Mouse (Mus musculus): Measurements from ENCODE around the gene Junb. TPM values are rescaled to one million over a fixed set of nuclear protein-coding genes. Genes with fewer than 3 reads are reported as not detected.

Junb gene
- total RNA-seq (2022), result 100 to 1,000 TPM in 1 of 4 experiments, 10 to 100 TPM in 3; 39.9 to 211 (median 52.4) TPM

DNA sequence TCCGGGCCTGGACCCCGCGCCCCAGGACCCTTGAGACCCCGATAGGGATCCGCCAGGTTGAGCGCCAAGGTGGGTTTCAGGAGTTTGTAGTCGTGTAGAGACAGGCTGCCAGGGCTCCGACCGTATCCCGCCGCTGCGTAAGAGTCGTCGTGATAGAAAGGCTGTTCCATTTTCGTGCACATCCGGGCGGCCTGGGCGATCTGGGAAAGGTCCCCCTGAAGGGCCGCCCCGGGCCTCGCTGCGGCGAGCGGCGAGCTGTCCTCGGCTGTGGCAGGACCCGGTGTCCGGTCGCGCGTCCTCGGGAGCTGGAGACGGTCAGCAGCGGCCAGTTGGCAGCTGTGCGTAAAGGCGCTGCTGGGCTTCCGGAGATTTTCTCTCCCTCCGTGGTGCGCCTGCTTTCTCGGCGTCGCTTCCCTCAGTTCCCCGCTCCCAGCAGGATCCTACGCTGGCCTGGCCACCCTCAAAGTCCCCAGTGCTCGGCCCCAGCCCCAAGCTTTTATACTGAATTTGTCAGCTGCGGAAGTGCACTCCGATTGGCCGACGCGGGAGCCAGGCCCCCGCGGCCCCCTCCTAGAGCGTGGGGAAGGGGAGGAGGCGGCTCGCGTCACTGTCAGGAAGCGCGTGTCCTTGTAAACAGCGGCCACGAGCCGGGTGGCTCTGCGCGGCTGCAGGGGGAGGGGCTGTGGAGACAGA, at the start of gene Junb:
TSS of gene Junb (minus strand) at position 471 of the 693 bp plus-strand sequence.
- peak; percentile 98 for DNase-seq

DNA sequence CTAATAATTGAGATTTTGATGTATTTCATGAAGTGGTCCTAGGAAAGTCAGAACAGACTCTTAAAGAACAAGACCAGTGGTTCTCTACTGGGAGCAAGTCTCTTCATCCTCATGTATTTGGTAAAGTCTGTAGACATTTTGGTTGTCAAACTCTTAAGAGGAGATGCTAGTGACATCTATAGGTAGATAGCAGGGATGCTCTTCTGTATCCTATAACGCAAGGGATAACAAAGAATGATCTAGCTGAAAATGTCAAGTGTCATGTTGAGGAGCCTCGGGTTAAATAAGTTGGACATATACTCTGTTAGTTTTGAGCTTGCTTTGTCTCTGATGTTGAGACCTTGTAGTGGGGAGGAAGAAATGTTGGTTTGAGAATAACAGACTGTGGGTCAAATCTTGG, 49.4 kb upstream of the Junb start:
- DNase-seq, result no peak

DNA sequence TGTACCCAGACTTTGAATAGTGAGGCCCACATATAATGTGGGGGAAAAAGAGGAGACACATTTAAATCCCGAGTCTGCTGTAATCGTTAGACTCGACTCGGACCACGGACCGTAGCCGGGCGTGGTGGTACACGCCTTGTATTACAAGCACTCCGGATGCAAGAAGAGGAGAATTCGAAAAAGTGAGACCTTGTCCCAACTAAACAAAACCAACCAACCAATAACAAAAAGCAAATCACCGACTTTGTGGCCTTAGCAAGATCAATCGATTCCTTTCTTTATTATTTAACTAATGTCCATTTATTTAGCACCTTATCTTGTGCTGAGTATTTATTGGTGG, 49.0 kb upstream of the Junb start:
- DNase-seq, result no peak

DNA sequence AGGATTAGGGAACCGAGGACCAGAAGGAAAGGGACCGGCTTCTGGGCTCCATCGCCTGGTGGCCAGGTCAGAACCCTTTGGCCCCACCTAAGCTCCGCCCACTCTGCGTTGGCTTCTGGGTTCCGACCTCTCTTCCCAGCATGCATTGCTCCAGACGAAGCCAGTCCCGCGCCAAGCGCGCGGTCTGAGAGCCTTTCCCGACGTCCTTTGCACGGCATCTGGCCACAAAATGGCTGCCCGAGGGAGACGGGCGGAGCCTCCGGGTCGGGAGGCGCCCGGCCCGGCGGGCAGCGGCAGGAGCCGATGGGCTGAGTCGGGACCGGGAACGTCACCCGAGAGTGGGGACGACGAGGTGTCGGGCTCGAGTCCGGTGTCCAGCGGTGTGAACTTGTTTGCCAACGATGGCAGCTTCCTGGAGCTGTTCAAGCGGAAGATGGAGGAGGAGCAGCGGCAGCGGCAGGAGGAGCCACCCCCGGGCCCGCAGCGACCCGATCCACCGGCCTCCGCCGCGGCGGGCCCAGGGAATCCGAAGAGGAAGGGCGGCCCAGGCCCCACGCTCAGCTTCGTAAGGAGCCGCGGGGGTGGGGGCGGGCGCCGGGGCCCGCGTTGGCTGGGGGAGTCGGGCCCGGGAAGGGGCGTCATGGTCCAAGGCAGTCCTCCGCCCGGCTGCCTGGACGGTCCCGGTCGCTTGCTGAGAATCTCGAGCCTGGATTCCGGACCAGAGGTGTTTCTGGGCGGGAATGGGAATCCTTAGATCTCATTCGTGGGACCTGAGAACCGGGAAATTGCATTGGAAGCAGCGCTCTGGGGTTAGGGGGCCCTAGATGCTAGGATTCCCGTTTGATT, 48.4 kb upstream of the Junb start, which contains the start of gene Trir:
TSS of gene Trir (plus strand) at position 154 of the 846 bp plus-strand sequence.
- peak; percentile 96 for DNase-seq

DNA sequence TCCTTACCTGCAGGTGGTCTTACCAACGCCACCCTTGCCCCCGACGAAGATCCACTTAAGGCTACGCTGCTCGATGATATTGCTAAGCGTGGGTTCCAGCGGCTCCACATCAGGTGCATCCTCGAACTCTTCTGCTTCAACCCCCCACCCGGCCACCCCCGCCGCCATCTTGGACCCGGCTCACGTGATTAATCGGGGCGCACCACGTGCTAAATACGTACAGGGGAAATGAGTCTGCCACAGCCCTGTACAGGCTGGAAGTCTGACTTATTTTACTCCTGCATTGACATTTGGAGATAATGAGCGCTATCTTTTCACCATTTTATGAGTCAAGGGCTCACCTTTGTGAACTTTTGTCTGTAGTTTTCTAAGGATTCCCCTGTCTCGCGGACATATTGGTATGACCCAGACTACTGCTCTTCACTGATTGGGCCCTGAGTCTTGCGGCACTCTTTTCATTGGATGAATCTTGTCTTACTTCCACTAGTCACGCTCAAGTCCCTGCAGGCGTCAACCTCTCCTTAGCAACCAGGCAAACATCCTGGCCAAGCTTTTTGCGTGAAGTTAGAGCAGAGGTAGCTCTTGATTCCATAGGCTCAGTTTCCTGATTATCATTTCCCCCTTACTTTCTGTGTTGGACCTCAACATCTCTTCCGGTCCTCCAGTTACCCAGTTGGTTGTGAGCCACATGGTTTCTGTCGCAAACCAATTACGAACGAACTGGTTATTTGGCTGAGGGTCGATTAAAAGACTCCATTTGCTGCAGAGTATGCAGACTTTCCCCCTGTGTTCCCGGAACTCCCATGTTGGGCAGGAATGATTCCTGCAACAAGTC, 46.8 kb upstream of the Junb start, which contains the start of gene Asna1:
TSS of gene Asna1 (minus strand) at position 184 of the 835 bp plus-strand sequence.
- DNase-seq, result peak; percentile 84

DNA sequence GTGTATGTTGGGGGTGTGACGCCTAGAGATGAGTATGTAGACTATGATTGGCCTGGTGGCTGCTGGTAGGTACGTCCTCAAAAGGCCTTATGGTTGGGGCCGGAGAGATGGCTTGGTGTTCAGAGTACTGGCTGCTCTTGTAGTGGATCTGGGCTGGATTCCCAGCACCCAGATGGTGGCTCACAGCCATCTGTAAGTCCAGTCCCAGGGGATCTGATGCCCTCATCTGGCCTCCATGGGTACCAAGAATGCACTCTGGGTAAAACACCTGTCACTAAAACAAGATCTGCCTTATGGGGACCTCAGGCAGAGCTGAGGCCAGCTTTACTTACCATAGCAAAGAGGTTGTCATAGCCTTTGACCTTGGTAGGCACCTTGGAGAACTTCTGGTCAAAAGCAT, 45.3 kb upstream of the Junb start:
- DNase-seq, result no peak

DNA sequence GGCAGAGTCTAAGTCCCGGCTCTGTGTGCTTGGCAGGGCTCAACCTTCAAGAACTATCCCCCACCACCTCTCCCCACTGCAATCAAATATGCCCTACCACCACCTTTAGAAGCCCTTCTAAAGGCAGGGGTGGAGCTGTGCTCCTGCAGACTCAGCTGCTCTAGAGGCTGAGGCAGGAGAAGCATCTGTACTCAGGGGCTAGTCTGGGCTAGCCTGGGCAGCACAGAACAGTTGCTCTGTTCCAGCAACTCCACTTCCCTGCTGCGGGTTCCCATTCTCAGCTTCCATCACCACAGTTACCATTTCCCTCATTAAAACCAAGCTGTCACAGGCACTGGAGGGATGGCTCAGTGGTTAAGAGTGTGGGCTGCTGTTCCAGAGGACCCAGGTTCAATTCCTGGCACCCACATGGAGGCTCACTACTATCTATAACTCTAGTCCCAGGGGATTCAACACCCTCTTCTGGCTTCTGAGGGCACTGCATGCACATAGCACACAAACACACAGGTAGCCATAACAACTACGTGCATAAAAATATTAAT, 43.1 kb upstream of the Junb start:
- DNase-seq, result no peak

DNA sequence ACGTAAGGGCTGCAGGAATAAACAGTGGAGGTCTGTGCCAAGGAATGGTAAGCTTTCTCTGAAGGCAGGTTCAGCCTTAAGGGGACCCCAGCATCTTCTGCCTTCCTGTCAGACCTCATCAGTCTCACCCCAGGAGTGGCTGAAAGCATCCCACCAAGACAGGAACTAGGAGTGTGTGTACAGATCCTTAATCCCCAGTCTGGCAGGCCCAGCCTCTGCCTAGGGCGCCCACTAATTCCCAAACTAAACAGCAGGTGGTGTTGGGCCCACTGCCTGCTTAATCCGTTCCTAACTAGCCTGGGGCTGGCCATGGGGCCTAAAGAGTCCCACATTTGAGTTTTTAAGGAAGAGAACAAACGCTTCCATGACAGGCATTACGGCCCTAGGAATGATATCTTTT, 38.7 kb upstream of the Junb start:
- DNase-seq, result no peak

DNA sequence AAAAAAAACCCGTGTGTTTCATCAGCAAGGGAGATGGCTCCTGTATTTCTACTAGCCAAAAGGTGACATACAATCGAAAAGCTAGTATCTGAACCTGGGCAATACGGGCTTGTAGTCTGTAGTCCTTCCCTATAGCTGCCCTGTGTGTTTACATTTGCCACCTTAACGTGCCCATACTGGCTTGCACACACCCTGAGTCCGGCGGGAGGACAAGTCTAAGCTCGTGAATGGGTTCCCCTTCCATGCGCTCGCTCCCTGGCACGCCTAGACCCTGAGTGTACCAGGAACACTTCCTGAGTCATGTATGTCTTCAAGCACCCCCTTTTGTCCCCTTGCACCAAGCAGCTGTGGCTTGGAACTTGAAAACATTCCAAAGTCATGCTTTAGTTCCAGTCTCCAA, 38.2 kb upstream of the Junb start:
- no peak for DNase-seq

DNA sequence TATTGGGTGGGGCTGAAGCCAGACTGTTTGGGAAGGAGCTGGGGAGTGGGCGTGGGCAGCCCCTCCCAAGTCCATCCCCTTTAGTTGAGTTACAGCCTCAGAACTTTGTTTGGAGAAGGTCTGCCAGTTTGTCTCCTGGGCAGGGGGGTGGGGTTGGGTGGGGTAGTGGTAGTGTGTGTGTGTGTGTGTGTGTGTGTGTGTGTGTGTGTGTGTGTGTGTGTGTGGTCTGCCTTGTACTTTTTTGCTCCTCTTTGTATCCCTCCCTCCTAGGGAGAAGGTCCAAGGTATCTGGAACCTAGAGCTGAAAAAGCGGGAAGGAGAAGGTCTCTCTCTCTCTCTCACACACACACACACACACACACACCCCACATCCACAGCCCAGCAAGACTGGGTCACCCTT, 35.9 kb upstream of the Junb start, which contains the start of gene Best2:
TSS of gene Best2 (minus strand) at position 101 of the 400 bp plus-strand sequence.
- no peak for DNase-seq

DNA sequence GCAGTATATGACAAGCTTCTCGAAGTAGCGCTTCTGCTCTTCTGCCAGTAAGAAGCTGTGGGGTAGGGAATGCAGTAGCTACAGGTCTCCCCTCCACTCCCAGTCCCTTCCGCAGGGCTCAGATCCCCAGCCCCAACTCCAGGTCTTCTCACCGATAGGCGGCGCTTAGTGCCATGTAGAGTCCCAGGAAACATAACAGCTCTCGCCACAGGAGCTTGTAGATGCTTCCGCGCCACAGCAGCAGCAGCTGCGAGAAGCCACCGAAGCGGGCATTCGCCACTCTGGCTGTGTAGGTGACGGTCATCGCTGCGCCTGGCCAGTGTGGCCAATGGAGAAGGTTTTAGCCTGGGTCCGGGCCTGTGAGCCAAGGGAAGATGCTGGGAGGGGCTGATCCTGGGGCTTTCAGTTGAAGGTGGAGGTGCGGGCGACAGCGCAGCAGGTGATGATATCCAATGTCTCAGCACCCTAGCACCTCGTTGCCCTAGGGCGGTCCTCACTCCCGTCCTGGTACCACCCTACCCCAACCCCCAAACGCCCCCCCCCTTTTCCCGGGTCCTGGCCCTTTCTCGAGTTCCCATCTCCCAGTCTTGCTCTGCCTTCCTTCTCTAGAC, 34.8 kb upstream of the Junb start:
- no peak for DNase-seq

DNA sequence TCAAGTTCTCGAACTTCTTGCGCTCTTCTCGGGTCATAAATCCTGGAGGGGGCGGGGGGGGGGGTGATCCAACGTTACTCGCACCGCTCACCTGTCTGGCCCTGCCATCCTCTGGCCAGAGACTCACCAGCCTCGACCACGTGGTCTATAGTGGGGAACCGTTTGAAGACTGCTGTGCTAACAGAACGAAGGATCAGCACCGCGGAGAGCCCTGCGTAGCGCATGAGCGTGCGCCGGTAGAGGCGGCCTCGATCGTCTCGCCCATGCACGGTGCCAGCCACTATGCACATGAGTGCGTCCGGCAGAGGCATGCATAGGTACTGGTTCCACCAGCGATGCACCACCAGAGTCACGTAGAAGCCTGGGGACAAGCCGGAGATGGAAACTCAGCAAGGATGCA, 32.7 kb upstream of the Junb start:
- no peak for DNase-seq

DNA sequence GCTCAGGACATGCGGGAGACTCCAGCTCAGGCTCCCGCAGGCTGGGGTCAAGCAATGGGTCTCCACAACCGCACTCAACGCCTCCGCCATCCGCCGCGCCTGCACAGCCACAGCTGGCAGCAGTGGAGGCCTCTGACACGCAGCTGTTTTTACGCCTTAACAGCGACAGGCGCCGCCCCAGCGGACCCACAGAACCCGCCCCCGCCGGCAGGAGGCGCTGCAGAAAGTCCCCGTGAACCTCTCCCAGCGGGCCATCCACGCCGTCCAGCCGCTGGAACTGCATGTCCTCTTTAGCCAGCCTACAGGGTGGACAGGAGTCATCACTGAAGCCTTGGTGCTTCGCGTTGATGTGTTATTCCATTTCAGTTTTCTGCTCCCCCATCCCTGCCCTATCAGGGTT, 29.2 kb upstream of the Junb start:
- DNase-seq, result no peak

DNA sequence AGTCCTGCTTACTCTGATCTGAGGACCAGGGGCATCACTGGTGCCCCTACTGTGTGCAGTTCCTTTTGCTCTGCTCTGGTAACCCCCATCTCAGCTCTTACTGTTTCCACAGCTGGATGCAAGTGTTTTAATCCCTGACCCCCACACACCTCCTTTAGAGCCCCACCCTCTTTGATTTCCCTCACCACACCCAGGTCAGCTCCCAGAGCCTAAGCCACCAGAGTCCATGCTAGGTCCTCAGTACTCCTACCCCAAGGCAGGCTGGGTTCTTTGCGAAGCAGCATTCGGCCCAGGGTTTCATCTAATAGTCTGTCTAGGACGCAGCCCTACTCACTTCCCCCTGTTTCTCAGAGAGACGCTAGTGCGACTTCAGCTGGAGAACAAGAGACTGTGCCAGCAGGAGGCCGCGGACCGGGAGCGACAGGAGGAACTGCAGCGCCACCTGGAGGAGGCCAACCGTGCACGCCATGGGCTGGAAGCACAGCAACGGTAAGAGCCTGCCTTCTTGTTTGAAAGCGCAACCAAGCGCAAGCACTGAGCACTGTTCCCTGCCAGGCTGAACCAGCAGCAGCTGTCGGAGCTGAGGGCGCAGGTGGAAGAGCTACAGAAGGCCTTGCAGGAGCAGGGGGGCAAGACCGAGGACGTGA, 19.3 kb upstream of the Junb start:
- peak; percentile 80 for DNase-seq

DNA sequence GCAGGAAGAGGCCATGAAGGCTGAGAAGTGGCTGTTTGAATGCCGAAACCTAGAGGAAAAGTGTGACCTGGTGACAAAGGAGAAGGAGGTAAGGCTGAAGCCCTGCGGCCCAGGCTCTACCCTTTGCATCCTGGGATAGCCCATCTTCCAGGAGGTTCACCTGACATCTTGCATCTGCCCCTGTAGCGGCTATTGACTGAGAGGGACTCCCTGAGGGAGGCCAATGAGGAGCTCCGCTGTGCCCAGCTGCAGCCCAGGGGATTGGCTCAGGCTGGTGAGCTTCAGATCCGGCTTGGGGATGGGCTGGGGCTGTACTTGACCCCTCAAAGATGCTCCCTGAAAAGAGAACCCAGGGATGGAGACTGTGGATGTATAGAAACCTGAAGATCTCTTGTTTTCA, 18.5 kb upstream of the Junb start:
- no peak for DNase-seq

DNA sequence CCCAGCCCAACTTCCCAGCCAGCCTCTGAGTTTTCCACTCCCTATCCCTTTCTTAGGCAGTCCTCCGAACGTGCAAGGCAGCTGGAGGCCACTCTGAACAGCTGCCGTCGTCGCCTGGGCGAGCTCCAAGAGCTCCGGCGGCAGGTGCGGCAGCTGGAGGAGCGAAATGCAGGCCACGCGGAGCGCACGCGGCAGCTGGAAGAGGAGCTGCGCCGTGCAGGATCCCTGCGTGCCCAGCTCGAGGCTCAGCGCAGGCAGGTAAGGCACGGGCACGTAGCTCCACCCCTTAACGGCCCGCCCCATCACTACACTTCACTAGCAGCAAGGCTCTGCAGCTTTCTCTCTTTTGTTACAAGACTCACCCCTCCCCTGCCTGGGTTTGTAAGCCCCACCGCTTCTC, 17.2 kb upstream of the Junb start:
- DNase-seq, result no peak

DNA sequence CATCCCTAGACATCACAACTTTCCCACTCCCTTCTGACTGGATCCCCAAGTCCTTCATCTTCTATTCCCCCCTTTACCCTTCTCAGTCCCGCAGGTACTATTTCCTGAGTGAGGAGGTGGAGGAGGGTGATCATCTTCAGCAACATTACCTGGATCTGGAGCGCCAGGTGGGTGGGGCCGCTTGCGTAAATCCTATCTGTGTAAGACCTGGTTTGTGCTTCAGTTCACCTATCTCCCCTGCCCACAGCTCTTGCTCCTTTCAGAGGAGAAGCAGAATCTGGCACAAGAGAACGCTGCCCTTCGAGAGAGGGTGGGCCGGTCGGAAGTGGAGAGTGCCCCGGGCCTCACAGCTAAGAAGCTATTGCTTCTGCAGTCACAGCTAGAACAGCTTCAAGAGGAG, 15.9 kb upstream of the Junb start:
- no peak for DNase-seq

DNA sequence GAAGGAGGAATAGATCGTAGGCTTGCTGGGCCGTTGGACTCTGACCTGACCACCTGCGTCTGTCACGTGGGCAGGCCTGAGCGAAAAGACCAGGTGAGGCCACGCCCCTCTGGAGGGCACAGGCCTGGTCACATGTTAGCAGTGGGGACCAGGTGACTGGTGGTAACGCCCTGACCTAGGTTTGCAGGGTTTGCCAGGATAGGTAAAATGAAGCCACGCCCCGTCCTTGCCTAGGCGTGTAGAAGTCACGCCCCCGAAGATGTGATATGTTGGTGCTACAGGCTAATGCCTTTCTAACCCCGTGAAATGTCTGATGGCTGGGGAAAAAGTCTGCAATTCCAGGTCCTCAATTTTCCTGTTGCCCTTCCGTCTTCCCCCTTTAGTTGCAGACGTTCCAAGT, 12.3 kb upstream of the Junb start:
- DNase-seq, result peak; percentile 67

DNA sequence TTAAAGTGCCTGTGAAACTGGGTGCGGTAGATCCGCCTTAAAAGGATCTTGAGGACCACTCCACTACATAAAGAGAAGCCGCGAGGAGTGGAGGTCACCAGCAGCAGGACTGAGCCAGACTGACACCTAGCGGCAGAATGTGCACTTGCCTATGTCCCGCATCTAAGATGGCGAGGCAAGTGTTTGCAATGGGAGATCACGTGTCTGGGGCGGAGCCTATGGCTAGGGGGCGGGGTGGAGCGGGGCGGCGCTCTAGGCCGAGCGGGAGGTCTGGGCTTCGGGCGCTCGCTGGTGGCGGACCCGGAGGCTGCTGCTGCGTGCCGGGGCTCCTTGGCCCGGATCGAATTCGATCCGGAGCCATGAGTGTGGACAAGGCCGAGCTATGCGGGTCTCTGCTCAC, 11.8 kb upstream of the Junb start, which contains the start of gene Hook2:
TSS of gene Hook2 (plus strand) at position 255 of the 400 bp plus-strand sequence.
- DNase-seq, result peak; percentile 94

DNA sequence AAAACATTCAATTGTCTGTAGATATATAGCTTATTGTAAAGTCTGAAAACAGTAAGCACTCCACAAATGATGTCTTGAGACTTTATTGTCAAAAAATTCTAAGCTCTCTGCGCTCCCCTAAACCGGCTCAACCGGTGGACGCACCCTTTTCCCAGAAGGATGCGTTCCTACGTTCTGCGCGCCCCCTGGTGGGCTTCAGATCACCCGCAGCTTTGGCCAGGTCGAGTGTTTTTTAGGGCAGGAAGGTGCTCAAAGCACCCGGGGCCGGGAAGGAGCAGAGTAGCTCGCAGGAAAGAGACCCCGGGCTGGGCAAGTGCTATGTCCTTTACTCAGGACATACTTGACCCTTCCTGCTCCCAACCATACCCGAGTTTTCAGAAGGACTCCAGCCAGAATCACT, 11.3 kb upstream of the Junb start:
- DNase-seq, result peak; percentile 89

DNA sequence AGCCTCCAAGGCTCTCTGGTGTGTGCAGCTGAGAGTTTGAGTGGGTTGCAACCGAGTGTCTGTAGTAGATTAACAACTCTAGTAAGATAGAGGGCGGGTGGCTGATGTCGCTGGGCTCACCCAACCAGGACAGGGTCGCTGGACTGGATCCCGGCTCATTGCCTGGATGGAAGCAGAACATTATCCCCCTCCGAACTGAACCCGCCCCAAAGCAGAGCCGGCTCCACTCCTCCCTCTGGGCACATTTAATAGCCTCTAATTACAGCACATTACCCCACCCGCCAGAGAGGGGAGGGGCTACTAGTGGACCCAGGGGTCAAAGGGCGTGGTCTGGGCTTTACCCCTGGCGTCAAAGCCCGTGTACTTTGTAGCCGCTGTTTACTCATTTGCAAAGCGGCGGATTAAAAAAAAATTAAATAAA, 10.8 kb upstream of the Junb start:
- peak; percentile 51 for DNase-seq

Measured in adrenal gland, adult 8-10 months (tissue).